Mouse (Mus musculus): ENCODE measurements around the gene Gm11111. TPM values are rescaled to one million over a fixed set of nuclear protein-coding genes. Genes with fewer than 3 reads are reported as not detected.
"Not testable (repeated sequence)": the region's sequence is repeated elsewhere in the genome, so short reads cannot be mapped to it uniquely, and the experiment has no call there.

Gm11111 gene
- polyA plus RNA-seq, 1 experiment from 2014 or later, result not detected

DNA sequence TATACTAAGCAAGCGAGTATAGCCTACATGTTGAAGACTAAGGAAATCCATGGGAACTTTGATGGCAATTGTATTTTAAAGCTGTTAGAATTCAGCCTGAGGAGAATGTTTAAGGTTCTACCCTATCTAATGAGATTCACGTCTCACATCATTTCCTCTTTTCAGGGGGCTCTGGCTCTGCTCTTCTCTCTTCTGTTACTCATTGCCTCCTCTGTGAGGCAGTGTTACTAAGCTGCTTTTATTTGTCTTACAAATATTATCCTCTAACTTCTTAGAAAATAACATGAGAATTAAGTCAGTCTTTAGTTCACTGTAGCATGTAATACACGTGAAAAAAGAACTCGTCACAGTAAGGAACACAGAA is 23.0 kb downstream of the Gm11111 start:
- H3K9ac ChIP-seq (ENCODE audit: low read depth, low read length), result no peak overlapping the region
- H3K9me3 ChIP-seq (ENCODE audit: control insufficient read depth), result no peaks in the 10 kb centered on the region
- no peak overlapping the region for H3K4me2 ChIP-seq (replicated peaks; ENCODE audit: low read depth)
- H3K4me3 ChIP-seq (ENCODE audit: low read depth, low read length), result no peak overlapping the region
- no peak for TF ChIP-seq CTCF (IDR thresholded peaks at IDR 0.05; ENCODE audit: low read depth)
- H3K36me3 ChIP-seq (ENCODE audit: control insufficient read depth, insufficient read depth), result no peaks in the 10 kb centered on the region
- H3K4me1 ChIP-seq (replicated peaks; ENCODE audit: control insufficient read depth, insufficient read depth, low read length), result no peaks in the 10 kb centered on the region
- H3K27ac ChIP-seq (ENCODE audit: low read depth, low read length), result no peak overlapping the region
- 81% methylated on average over 4 of the region's 4 CpGs for WGBS
- no peak for ATAC-seq
- H3K27me3 ChIP-seq (replicated peaks; ENCODE audit: control insufficient read depth, insufficient read depth, low read length), result no peaks in the 10 kb centered on the region

DNA sequence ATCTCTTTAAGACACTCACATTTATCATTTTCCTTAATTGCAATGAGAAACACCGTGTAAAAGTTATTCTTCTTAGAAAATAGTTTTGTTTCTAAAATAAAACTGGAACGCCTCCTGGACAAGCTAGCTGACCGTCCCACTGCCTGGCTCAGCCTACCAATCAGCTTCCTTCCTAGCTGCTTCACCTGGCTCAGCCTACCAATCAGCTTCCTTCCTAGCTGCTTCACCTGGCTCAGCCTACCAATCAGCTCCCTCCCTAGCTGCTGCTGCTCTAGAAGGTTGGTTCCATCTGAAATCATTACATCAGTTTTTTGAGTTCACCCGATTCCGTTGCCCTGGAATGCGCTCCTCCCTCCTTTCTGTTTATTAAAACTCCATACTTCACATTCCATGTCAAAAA is 24.0 kb downstream of the Gm11111 start:
- H3K9me3 ChIP-seq (ENCODE audit: control insufficient read depth); ATAC-seq; H3K27ac ChIP-seq (ENCODE audit: low read depth, low read length); H3K27me3 ChIP-seq (replicated peaks; ENCODE audit: control insufficient read depth, insufficient read depth, low read length); H3K4me3 ChIP-seq (ENCODE audit: low read depth, low read length); H3K4me1 ChIP-seq (replicated peaks; ENCODE audit: control insufficient read depth, insufficient read depth, low read length); H3K9ac ChIP-seq (ENCODE audit: low read depth, low read length); H3K36me3 ChIP-seq (ENCODE audit: control insufficient read depth, insufficient read depth); H3K4me2 ChIP-seq (replicated peaks; ENCODE audit: low read depth): not testable (repeated sequence)
- WGBS, result 60% methylated on average over 6 of the region's 6 CpGs

DNA sequence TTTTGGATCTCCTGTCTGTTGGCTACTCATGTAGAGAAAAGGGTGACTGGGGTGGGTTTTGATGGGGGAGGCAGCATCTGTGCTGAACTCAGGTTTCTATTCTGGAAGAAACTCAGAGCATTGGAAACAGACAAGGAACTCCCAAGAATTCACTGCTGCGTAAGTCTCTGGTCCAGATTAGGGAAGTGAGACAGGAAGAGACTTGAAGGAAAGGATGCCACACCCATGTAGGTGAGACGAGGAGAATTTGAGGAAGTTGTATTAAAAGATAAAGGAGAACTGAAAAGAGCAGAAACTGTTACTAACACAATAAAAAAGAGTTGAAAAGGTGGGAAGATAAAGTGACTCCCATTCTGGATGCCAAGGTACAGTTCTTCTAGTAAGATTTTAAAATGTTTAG is 25.9 kb downstream of the Gm11111 start:
- H3K4me2 ChIP-seq (replicated peaks; ENCODE audit: low read depth), result no peak overlapping the region
- no peak overlapping the region for H3K9ac ChIP-seq (ENCODE audit: low read depth, low read length)
- no peaks in the 10 kb centered on the region for H3K27me3 ChIP-seq (replicated peaks; ENCODE audit: control insufficient read depth, insufficient read depth, low read length)
- no peak overlapping the region for H3K4me3 ChIP-seq (ENCODE audit: low read depth, low read length)
- no peak overlapping the region for H3K27ac ChIP-seq (ENCODE audit: low read depth, low read length)
- TF ChIP-seq CTCF (IDR thresholded peaks at IDR 0.05; ENCODE audit: low read depth), result no peak
- H3K36me3 ChIP-seq (ENCODE audit: control insufficient read depth, insufficient read depth), result no peaks in the 10 kb centered on the region
- 43% methylated on average over 2 of the region's 2 CpGs for WGBS
- H3K4me1 ChIP-seq (replicated peaks; ENCODE audit: control insufficient read depth, insufficient read depth, low read length), result no peaks in the 10 kb centered on the region
- no peak for ATAC-seq
- no peaks in the 10 kb centered on the region for H3K9me3 ChIP-seq (ENCODE audit: control insufficient read depth)

DNA sequence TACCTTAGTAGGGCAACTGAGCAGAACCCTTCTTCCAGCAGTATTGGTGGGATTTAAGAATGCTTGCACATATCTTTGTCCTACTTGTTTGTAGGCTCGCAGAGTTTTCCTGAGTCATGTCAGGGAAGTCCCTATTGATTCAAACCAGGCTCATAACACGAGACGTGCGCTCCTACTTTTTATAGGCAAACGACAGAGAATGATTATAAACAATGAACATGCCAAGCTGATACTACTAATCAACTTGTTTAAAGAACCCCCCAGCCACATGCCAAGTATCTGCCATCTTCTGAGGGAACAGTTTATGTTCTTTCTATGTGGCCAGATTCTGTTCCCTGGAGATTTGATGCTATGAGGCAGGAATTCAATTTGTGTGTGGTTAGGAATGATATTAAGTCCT is 28.3 kb downstream of the Gm11111 start:
- Histone ChIP-seq H3K4me3 (ENCODE audit: low read depth, low read length) (no peak overlapping the region), H3K4me2 (replicated peaks; ENCODE audit: low read depth) (no peak overlapping the region), H3K9me3 (ENCODE audit: control insufficient read depth) (no peaks in the 10 kb centered on the region), H3K27ac (ENCODE audit: low read depth, low read length) (no peak overlapping the region), H3K9ac (ENCODE audit: low read depth, low read length) (no peak overlapping the region), H3K36me3 (ENCODE audit: control insufficient read depth, insufficient read depth) (no peaks in the 10 kb centered on the region), H3K4me1 (replicated peaks; ENCODE audit: control insufficient read depth, insufficient read depth, low read length) (no peaks in the 10 kb centered on the region), H3K27me3 (replicated peaks; ENCODE audit: control insufficient read depth, insufficient read depth, low read length) (no peaks in the 10 kb centered on the region)
- ATAC-seq, result no peak
- WGBS, result 51% methylated on average over 5 of the region's 5 CpGs
- TF ChIP-seq CTCF (IDR thresholded peaks at IDR 0.05; ENCODE audit: low read depth), result no peak

DNA sequence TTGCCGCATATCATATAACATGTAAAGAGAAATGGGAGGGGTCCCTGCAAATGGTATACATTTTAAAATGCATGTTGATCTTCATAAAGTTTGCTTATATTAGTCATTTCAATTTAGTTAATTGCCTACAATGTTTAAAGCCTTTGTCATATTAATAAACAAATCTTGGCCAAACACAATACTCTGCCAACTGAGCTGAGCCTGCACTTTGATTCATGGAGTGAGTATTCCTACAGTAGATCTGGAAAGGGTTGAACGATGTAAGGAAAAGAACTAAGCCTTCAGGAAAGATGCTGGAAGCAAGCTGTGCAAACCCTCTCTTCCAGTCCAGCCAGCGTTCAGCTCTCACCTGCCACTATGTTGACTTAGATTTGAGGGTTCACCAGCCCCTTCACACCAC is 29.6 kb downstream of the Gm11111 start:
- Histone ChIP-seq H3K9me3 (ENCODE audit: control insufficient read depth) (no peaks in the 10 kb centered on the region), H3K9ac (ENCODE audit: low read depth, low read length) (no peak overlapping the region), H3K36me3 (ENCODE audit: control insufficient read depth, insufficient read depth) (no peaks in the 10 kb centered on the region), H3K4me3 (ENCODE audit: low read depth, low read length) (no peak overlapping the region), H3K4me2 (replicated peaks; ENCODE audit: low read depth) (no peak overlapping the region), H3K4me1 (replicated peaks; ENCODE audit: control insufficient read depth, insufficient read depth, low read length) (no peaks in the 10 kb centered on the region), H3K27ac (ENCODE audit: low read depth, low read length) (no peak overlapping the region), H3K27me3 (replicated peaks; ENCODE audit: control insufficient read depth, insufficient read depth, low read length) (no peaks in the 10 kb centered on the region)
- 57% methylated on average over 3 of the region's 3 CpGs for WGBS
- ATAC-seq, result no peak
- no peak for TF ChIP-seq CTCF (IDR thresholded peaks at IDR 0.05; ENCODE audit: low read depth)

DNA sequence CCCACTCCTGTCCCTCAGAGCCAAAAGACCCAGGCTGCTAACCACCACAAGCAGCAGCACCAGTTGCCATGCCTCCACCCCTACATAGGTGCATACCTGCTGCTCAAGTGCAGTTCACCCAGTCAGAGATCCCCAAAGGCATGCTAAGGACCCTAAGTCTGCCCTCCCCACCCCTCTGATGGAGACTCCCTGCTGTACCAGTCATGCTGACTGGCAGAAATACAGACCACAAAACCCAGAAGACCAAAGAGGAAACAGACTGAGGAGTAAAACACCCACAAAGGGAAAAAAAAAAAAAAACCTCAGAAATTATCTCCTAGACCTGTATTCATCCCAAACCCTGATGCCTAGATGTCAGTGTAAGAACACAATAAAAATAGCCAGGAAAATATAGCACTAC is 33.4 kb downstream of the Gm11111 start:
- ATAC-seq, result no peak
- no peak overlapping the region for H3K27ac ChIP-seq (ENCODE audit: low read depth, low read length)
- no peaks in the 10 kb centered on the region for H3K9me3 ChIP-seq (ENCODE audit: control insufficient read depth)
- no peak for TF ChIP-seq CTCF (IDR thresholded peaks at IDR 0.05; ENCODE audit: low read depth)
- H3K36me3 ChIP-seq (ENCODE audit: control insufficient read depth, insufficient read depth), result no peaks in the 10 kb centered on the region
- no peak overlapping the region for H3K9ac ChIP-seq (ENCODE audit: low read depth, low read length)
- no peaks in the 10 kb centered on the region for H3K27me3 ChIP-seq (replicated peaks; ENCODE audit: control insufficient read depth, insufficient read depth, low read length)
- H3K4me2 ChIP-seq (replicated peaks; ENCODE audit: low read depth), result no peak overlapping the region
- no peaks in the 10 kb centered on the region for H3K4me1 ChIP-seq (replicated peaks; ENCODE audit: control insufficient read depth, insufficient read depth, low read length)
- no peak overlapping the region for H3K4me3 ChIP-seq (ENCODE audit: low read depth, low read length)

Other genes starting within 250 kb of the Gm11111 start
- 0.27 TPM in 1 of 2 replicates, not detected in the other for gene Cfap299, start 223.4 kb upstream of the Gm11111 start, polyA plus RNA-seq (2015; fragmentation: Nextera tagmentation; extraction: Ambion mirVana)

Data from intestine, postnatal 0 days (tissue).